ENCODE assay signal across 8 mouse cellular contexts in genomic region chr12:74013739-74014138, GRCm38 (mm10). TPM values are rescaled to one million over a fixed set of nuclear protein-coding genes. Genes with fewer than 3 reads are reported as not detected.
DNase-seq lines count a peak whose midpoint lies in the region; ATAC-seq lines count a peak whose summit lies in the region.

No protein-coding gene starts in this region.

- H3K27ac ChIP-seq in heart, embryonic 12.5 days (ENCODE audit: poor library complexity, severe bottlenecking), result no peak overlapping the region
- no peak overlapping the region for H3K27ac ChIP-seq in kidney, embryonic 14.5 days (ENCODE audit: low read depth, low read length)
- H3K27ac ChIP-seq in limb, embryonic 13.5 days, result no peak overlapping the region
- no peak overlapping the region for H3K27ac ChIP-seq in stomach, embryonic 16.5 days (ENCODE audit: low read length)

- DNase-seq in CD8-positive naive resting alpha-beta T cell, adult 2 months (ENCODE audit: low read depth in 2 of 2, low spot score in 2 of 2), result peak; percentile 10 to 37
- peak; percentile 12 for DNase-seq in c-Kit-negative CD71-positive TER-119-positive erythroid progenitor cells, embryonic 14.5 days (ENCODE audit: low read depth, low spot score)
- DNase-seq in naive thymus-derived CD4-positive, alpha-beta T cell, adult 2 months (ENCODE audit: low read depth), result peak; percentile 61

- H3K4me2 ChIP-seq in heart, embryonic 12.5 days, result peak overlapping the region; percentile 64
- peak overlapping the region; percentile 26; the same call in 1 of the 2 replicates for H3K4me2 ChIP-seq in kidney, embryonic 14.5 days (replicated peaks; ENCODE audit: low read depth, low read length)
- H3K4me2 ChIP-seq in limb, embryonic 13.5 days (replicated peaks), result peak overlapping the region; percentile 53
- H3K4me2 ChIP-seq in stomach, embryonic 16.5 days (ENCODE audit: low read depth, low read length), result peak overlapping the region; percentile 32

- no peaks in the 10 kb centered on the region for H3K9me3 ChIP-seq in heart, embryonic 12.5 days (replicated peaks)
- H3K9me3 ChIP-seq in kidney, embryonic 14.5 days (ENCODE audit: control insufficient read depth, low read length), result no peaks in the 10 kb centered on the region
- H3K9me3 ChIP-seq in limb, embryonic 13.5 days, result no peaks in the 10 kb centered on the region
- H3K9me3 ChIP-seq in stomach, embryonic 16.5 days (replicated peaks; ENCODE audit: control insufficient read depth, low read length), result no peaks in the 10 kb centered on the region

- under 1% methylated on average over 6 of the region's 6 CpGs for WGBS in heart, embryonic 12.5 days
- 3% methylated on average over 6 of the region's 6 CpGs for WGBS in kidney, embryonic 14.5 days
- WGBS in limb, embryonic 13.5 days, result 1% methylated on average over 6 of the region's 6 CpGs
- WGBS in stomach, embryonic 16.5 days, result 2% methylated on average over 6 of the region's 6 CpGs

- H3K9ac ChIP-seq in heart, embryonic 12.5 days, result peak overlapping the region; percentile 44; the same call in 1 of the 2 replicates
- H3K9ac ChIP-seq in kidney, embryonic 14.5 days (ENCODE audit: low read depth, low read length), result no peak overlapping the region
- 0 out of 2 replicates have a peak overlapping the region, but pooled peaks have one; percentile 8 for H3K9ac ChIP-seq in limb, embryonic 13.5 days
- H3K9ac ChIP-seq in stomach, embryonic 16.5 days (ENCODE audit: low read length), result no peak overlapping the region

- no peaks in the 10 kb centered on the region for H3K27me3 ChIP-seq in heart, embryonic 12.5 days (replicated peaks)
- no peaks in the 10 kb centered on the region; the same call in 1 of the 2 replicates for H3K27me3 ChIP-seq in kidney, embryonic 14.5 days (ENCODE audit: control insufficient read depth, insufficient read depth, low read length)
- 0 out of 2 replicates have a peak, but pooled peaks cover 2% of the 10 kb centered on the region for H3K27me3 ChIP-seq in limb, embryonic 13.5 days
- H3K27me3 ChIP-seq in stomach, embryonic 16.5 days (ENCODE audit: control insufficient read depth, insufficient read depth, low read length), result no peaks in the 10 kb centered on the region

- H3K4me3 ChIP-seq in heart, embryonic 12.5 days, result peak overlapping the region; percentile 25; the same call in 1 of the 2 replicates
- no peak overlapping the region for H3K4me3 ChIP-seq in kidney, embryonic 14.5 days (ENCODE audit: low read length)
- no peak overlapping the region for H3K4me3 ChIP-seq in limb, embryonic 13.5 days
- no peak overlapping the region for H3K4me3 ChIP-seq in stomach, embryonic 16.5 days (replicated peaks; ENCODE audit: low read length)

- H3K36me3 ChIP-seq in heart, embryonic 12.5 days, result no peaks in the 10 kb centered on the region
- no peaks in the 10 kb centered on the region for H3K36me3 ChIP-seq in kidney, embryonic 14.5 days (ENCODE audit: control insufficient read depth, insufficient read depth, low read length)
- H3K36me3 ChIP-seq in limb, embryonic 13.5 days, result no peaks in the 10 kb centered on the region
- H3K36me3 ChIP-seq in stomach, embryonic 16.5 days (ENCODE audit: control insufficient read depth, insufficient read depth, low read length), result no peaks in the 10 kb centered on the region

- peaks cover 7% of the 10 kb centered on the region; the same call in 1 of the 2 replicates for H3K4me1 ChIP-seq in heart, embryonic 12.5 days (replicated peaks)
- H3K4me1 ChIP-seq in kidney, embryonic 14.5 days (ENCODE audit: control insufficient read depth, insufficient read depth, low read length), result no peaks in the 10 kb centered on the region
- peaks cover 5% of the 10 kb centered on the region for H3K4me1 ChIP-seq in limb, embryonic 13.5 days
- H3K4me1 ChIP-seq in stomach, embryonic 16.5 days (ENCODE audit: control insufficient read depth, insufficient read depth, low read length), result no peaks in the 10 kb centered on the region; the same call in 1 of the 2 replicates

- 0 out of 2 replicates have a peak, but pooled peaks have one; percentile 56 for ATAC-seq in erythroid progenitor cell, adult 5-6 weeks (replicated peaks; ENCODE audit: low FRiP score, poor library complexity, severe bottlenecking)
- peak; percentile 67; the same call in 1 of the 2 replicates for ATAC-seq in heart, embryonic 12.5 days (ENCODE audit: insufficient number of reproducible peaks, low FRiP score)
- peak; percentile 79 for ATAC-seq in kidney, embryonic 14.5 days (ENCODE audit: low FRiP score, low TSS enrichment)
- ATAC-seq in limb, embryonic 13.5 days (ENCODE audit: low FRiP score, low read depth), result peak; percentile 78; the same call in 1 of the 2 replicates
- peak; percentile 75; the same call in 1 of the 2 replicates for ATAC-seq in stomach, embryonic 16.5 days (ENCODE audit: insufficient read depth, low FRiP score)

RNA-seq across cellular contexts. Expression of gene Syt16, which starts 16.3 kb away (rescaled TPM):
- total RNA-seq in erythroid progenitor cell, adult 5-6 weeks (2015; ENCODE audit: low replicate concordance), result not detected in 2 replicates
- total RNA-seq in erythroid progenitor cell, adult 5-6 weeks (2017; ENCODE audit: low replicate concordance), result not detected in 2 replicates
- 0.33 and 0.81 TPM in 2 replicates for polyA plus RNA-seq in heart, embryonic 12.5 days (2016; fragmentation: Nextera tagmentation; extraction: Ambion mirVana)
- polyA plus RNA-seq in kidney, embryonic 14.5 days (2014; fragmentation: Nextera tagmentation; extraction: Ambion mirVana), result 0.24 and 1.2 TPM in 2 replicates
- 4.9 and 6.3 TPM in 2 replicates for polyA plus RNA-seq in limb, embryonic 13.5 days (2015; fragmentation: Nextera tagmentation; extraction: Ambion mirVana)
- polyA plus RNA-seq in stomach, embryonic 16.5 days (2015; fragmentation: Nextera tagmentation; extraction: Ambion mirVana), result 3.7 and 4.7 TPM in 2 replicates

RNA-seq across cellular contexts. Expression of gene Snapc1, which starts 49.5 kb away (rescaled TPM):
- 0.36 and 1.3 TPM in 2 replicates for total RNA-seq in erythroid progenitor cell, adult 5-6 weeks (2015; ENCODE audit: low replicate concordance)
- total RNA-seq in erythroid progenitor cell, adult 5-6 weeks (2017; ENCODE audit: low replicate concordance), result 0.38 and 1.2 TPM in 2 replicates
- 18.6 and 20.3 TPM in 2 replicates for polyA plus RNA-seq in heart, embryonic 12.5 days (2016; fragmentation: Nextera tagmentation; extraction: Ambion mirVana)
- polyA plus RNA-seq in kidney, embryonic 14.5 days (2014; fragmentation: Nextera tagmentation; extraction: Ambion mirVana), result 15.1 and 16.1 TPM in 2 replicates
- 23.8 and 23.9 TPM in 2 replicates for polyA plus RNA-seq in limb, embryonic 13.5 days (2015; fragmentation: Nextera tagmentation; extraction: Ambion mirVana)
- 19.6 and 21.2 TPM in 2 replicates for polyA plus RNA-seq in stomach, embryonic 16.5 days (2015; fragmentation: Nextera tagmentation; extraction: Ambion mirVana)

Comparison
In these comparisons a context has a peak if more than half of its experiments do, and no peak if none do; other contexts are left out.
1. H3K9ac ChIP-seq: peak in heart, embryonic 12.5 days (single experiment) and limb, embryonic 13.5 days (single experiment); none in kidney, embryonic 14.5 days (single experiment) and stomach, embryonic 16.5 days (single experiment).
2. Peak in every context shown above with its lines, with median percentiles within 50 percentile points of each other: DNase-seq, ATAC-seq and H3K4me2 ChIP-seq.